Mouse (Mus musculus): Measurements from ENCODE around the gene Lca5.

Lca5 gene

DNA sequence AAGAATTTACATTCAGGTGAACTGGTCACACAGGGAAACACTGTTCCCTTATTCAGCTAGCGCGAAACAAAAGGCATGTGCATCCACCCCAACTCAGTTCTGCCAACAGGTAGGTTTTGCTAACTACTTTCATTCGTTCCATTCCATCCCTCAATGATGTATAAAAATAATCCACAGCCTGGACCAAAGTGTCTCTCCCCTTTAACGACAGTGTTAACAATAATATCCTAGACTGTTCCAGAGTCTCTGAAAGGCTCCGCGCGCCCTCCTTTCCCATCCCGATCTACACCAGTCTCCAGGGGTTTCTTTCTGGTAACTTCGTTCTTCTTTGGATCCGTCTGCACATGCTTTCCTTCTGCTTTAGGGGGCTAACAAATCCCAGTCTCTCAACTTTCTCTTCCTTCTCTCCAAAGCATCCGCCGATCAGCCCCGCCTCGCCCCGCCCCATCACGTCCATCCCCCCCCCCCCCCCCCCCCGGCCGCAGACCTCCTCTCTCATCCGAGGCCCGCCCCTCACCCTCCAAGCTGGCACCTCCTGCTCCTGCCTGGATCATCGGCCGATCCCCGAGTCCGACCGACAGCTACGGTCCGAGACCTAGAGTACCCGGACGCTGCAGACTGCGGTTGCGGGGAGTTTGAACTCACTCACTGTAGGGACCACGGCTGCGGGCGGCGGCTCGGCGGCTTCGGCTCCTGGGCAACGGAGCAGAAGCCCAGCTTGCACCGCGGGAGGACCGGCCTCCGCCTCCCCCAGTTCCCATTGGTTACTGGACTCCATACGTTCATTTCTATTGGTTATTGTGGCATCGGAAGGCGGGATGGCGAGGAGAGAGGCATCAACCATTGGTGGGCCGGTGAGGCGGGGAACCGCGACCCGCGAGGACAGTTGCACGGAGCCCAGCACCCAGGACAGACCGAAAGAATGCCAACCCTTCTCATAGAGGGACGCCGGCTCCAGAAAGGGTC is at the start of gene Lca5:
Gene Lca5 (minus strand): TSS at position 736 of the 966 bp plus-strand sequence.
- DNase-seq (ENCODE audit: low spot score) = peak; percentile 95

DNA sequence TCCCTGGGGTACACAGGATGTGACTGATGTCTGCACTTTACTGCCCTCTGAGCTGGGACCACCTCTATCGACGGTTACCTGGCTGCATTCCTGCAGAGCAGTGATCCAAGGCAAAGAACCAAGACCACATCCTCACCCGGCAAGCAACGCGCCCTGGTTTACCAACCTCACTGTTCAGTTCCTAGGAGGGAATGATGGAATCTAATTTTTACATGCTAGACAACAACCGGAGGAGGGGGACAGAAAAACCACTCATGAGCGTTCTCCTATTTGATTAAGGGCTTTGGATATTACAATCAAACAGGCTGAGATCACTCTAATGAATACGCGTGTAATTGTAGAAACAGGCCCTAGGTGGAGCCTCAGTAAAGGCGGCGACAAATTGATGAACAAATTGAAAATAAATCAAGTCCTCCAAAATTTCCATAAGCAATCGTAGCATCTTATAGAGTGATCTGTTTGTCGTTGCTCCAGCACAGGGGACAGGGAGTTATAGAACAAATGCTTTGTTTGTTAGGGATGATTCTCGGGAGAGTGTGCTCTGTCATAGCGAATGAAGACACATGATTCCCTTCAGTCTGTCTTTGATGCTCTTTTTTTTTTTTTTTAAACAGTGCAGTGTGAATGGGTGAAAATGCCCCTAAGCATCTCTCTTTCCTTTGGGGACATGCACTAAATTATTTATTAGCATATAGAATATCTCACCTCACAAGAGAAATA is 47.7 kb upstream of the Lca5 start:
- DNase-seq (ENCODE audit: low spot score) = no peak

DNA sequence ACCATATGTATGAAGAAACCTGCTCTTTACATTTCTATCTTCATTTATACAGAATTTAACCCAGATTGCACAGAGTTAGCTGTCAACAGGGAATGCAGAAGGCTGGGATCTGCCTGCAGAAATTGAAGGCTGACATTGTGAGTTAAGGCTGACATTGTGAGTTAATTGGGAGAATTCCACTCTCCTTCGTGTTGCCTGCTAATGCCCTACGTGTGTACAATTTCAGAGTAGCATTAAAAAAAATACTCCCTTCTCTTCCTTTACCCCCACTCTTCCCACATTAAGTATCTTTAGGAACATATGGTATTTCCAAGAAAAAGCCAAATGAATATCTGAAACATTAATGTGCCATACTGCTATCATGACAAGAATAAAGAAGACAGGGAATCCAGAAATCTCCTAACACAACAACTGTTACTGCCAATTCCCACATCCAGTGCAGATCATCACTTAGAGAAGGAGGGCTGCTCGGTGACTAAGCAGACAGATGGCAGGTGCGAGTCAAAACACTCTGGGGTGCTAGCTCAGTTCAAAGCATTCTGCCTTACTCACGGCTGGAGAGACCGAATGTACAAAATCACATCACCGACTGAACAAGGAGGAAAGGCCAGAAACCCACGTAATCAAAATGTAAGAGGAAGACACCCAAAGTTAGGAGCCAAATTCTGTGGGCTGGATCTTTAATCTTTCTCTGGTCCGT is 47.0 kb upstream of the Lca5 start:
- DNase-seq (ENCODE audit: low spot score) = no peak

DNA sequence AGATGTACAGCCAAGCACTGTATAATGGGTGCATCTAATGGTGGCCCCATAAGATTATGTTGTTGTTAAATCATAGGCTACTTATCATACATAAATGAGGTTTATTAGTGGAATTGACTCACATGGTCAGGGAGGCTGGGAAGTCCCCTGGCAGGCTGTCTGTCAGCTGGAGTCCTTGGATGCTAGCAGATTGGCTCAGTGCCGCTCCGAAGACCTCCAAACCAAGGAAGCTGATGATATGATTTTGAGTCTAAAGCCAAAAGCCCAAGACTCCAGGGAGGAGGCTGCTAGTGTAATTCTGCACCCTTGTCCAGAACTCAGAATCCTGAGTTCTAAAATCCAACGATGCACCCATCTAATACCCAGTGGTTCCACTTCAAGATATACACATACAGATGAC is 45.0 kb upstream of the Lca5 start:
- DNase-seq (ENCODE audit: low spot score) = no peak

DNA sequence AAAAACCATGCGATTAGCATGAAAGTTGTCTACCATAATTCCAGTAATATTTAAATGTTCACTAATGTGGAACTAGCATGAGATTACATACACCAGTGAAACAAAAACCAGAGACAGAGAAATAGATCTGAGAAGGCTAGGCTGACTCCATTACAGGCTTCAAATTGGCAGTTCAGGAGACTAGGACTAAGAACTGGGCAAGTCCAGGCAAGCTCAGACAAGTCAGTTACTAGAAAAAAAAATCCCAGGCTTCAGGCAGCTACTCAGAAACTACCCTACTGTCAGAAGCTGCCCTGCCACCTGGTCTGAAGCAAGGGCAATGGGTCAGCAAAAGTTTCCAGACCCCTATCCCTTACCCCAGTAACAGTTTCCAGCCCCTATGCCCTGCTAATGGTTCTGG is 44.4 kb upstream of the Lca5 start:
- DNase-seq (ENCODE audit: low spot score) = no peak

DNA sequence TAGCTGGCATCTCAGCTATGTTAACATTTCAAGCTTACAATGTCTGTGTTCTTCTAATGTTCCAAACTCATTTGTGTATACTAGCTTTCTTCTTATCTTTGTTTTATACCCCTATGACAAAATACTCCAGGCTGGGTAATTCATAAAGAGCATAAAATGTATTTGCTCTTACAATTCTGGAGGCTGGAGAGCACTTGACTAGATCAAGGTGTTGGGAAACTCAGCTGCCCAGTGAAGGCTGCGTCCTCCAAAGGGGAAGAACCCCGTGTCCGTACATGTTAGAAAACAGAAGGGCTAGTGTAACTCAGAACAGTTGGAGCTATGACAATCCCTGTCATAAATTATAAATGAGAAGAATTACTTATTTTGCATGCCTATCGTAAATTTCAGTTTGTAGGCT is 42.5 kb upstream of the Lca5 start:
- no peak for DNase-seq (ENCODE audit: low spot score)

DNA sequence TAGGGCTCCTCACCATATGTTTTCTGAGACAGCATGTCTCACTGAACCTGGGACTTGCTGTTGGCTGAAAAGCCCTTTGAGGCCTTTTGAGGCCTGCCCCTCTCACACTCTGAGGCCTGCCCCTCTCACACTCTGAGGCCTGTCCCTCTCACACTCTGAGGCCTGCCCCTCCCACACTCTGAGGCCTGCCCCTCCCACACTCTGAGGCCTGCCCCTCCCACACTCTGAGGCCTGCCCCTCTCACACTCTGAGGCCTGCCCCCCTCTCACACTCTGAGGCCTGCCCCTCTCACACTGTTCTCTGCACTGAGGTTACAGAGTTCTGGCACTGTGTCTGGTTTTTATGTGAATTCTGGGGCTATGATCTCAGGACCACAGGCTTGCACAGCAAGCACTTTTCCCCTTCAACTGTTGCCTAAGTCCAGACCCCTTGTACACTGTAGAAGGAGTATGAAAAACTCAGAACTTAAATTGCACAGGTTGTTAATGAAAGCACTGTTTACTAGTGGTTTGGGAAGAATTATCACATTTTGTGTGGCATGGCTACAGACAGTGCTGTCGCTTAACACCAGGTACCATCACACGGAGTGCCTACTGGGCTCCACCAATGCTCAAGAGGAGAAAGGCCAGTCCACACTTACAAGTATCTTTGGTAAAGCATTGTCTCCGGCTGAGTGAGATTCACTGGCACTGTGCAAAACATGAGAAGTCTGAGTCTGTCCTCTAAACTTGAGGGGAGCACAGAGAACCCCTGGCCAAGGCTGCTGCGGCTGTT is 41.4 kb upstream of the Lca5 start:
- no peak for DNase-seq (ENCODE audit: low spot score)

DNA sequence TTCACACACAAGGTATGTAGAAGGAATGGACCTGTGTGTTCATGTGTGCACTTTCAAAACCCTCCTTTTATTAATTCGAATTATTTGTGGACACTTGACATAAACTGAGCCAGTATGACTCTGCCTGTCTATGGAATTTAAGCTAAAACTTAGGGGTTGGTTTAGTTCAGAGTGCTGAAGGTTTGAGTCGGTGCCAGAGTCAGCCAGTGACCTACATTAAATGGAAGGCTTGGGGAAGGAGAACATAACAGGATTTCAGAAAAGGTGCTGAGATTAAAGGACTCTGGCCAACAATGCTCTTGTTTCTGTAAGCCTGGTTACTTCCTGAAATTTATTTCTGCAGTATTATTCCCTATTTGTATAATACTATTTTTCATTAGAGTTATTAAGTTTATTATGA is 28.9 kb upstream of the Lca5 start:
- DNase-seq (ENCODE audit: low spot score) = no peak

DNA sequence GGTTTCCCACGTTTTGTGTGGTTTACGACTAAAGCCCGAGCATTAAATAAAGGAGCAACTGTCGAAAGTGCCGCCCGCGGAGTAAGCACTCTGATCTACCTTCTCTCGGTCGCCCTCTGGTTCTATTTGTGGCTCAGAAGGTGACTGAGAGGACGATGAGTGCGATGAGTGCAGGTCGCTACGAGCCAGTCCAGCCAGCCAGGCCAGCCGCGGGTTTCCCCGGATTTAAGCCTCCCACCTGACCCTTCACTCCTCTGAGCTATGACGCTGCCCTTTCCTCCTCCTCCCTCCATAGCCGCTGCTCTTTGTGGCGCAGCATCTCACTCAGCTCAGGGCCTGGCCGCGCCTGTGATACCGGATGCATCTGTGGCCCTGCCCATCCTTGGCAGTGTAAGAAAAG is 6.8 kb upstream of the Lca5 start:
- peak; percentile 38 for DNase-seq (ENCODE audit: low spot score)

DNA sequence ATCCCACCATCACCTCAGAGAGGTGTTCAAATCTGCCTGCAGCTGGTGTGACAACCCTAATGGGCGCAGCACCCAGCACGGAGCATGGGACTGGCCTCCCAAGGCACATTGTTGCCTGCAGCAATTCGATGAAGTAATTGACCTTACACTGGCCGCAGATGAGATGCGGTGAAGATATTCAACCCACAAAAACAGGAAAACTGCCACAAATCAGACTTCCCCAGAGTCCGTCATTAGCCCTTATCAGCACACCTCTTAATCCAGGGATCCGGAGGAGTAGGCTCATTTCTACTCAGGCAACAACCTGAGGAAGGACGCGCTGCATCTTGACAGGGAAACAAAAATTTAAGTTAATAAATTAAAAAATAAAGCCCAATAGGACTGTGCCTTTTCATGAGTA is 6.2 kb upstream of the Lca5 start:
- DNase-seq (ENCODE audit: low spot score) = no peak

DNA sequence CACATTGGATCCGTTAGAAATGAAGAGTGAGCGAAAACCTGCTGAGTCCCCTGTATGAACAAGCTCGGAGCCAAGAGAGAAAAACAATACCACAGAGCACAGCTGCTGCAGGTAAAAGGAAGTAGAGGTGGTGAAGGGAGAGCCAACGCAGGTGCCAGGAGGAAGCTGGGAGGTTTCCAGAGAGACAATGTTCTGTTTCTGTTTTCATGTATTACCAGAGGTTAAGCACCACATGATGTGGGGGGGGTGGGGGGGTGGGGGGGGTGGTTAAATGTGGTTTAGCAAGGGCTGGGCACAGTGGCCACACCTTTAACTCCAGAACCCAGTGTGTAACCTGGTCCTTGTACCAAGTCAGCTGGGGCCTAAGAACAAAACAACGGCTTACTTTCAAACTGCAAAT is 3.3 kb downstream of the Lca5 start:
- DNase-seq (ENCODE audit: low spot score) = no peak

DNA sequence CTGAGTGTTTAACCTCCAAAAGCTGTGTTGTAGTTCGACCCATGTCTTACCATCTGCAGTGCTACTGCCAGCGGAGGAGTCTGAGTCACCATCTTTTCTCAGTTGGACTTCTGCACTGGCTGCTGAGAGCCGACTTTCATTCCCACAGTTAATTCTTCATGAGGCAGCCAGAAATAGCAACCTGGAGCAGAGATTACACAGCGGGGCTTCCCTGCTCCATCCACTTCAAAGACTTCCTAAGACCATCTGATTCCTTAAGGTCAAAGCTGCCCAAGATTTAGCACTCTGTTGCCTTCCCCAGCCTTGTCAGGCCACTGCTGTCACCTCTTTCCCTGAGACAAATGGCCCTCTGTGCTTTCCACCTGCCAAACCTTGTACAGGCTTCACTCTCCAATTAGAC is 6.4 kb downstream of the Lca5 start:
- no peak for DNase-seq (ENCODE audit: low spot score)

DNA sequence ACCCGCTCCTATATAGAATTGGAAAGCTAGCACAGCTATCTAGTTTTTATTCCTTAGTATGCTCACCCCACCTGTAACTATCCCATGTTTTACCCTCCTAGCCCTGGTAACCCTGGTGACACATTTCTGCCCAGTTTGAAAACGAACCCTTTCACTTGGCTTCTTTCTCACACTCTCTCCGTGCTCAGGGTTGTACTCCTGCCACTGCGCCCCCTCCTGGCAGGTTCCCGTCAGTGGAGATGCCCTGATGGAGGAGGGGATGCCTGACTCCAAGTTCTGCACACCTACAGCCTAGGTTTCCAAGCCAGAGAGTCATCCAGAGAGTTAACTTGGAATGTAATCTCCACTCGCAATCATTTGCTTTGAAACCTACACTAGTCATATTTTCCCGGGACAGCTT is 7.3 kb downstream of the Lca5 start:
- DNase-seq (ENCODE audit: low spot score) = no peak

DNA sequence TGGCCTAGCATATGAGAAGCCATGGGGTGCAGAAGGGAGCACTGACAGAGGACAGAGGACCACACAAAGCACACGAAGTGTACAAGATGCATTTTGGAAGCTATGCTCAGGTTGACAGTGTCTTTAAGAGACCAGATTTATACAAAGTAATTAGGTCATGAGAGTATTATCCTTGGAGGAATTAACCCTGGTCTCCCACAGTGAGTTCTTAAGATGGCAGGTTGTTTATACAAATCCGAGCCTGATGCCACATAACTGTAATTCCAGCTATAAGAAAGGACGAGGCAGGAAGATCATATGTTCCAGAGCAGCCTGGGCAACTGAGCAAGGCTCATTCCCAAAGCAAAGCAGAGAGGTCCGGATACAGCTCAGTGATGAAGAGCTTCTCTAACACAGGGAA is 13.0 kb downstream of the Lca5 start:
- DNase-seq (ENCODE audit: low spot score) = no peak

DNA sequence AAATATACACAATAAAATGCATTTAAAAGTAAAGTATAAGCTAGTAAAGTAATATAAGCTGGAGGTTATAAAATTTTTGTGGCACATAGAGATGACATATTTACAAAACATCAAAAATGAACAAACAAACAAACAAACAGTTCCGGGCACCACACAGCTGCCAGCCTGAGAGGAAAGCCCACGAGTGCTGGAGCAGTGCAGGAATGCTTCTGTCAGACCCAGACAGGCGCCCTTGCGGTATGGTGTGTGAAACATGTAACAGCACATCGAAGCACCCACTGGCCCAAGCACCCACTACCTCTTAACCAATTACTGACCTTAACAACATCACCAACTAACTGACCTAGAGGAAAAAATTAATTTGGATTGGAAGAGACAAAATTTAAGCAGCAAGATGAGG is 22.0 kb downstream of the Lca5 start:
- no peak for DNase-seq (ENCODE audit: low spot score)

DNA sequence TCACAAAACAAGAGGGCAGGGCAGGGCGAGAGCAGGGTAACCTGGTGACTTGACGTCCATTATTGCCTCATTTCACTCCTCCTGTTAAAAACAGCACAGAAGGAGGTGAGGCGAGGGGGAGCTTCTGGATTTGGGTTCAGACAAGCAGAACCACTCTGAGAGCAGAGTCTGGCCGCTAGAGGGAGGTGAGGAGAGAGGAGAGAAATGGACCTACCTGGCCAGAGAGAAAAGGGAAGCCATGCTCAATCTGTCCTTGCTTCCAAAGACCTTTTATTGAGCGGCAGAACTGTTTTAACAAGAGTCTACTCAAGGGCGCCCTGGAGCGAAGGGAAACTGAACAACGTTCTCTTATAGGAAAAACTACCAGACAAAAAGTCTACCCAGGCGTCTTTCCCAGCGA is 27.9 kb downstream of the Lca5 start:
- DNase-seq (ENCODE audit: low spot score) = no peak

DNA sequence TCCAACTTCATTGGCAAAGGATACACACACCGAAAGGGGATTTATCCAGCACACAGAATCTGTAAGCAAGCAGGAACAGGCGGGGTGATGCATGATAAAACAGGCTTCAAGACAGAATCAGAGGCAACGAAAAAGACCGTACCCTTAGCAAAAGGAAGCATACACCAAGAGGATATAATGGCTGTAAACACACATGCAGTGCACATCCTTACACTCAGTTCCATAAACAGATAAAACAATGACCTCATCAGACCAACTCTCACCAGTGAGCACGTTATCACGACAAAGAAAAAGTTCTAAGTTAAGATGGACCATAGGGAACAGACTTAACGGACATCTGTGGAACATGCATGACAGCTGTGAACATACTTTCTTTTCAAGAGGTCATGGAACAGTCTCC is 35.8 kb downstream of the Lca5 start:
- no peak for DNase-seq (ENCODE audit: low spot score)

DNA sequence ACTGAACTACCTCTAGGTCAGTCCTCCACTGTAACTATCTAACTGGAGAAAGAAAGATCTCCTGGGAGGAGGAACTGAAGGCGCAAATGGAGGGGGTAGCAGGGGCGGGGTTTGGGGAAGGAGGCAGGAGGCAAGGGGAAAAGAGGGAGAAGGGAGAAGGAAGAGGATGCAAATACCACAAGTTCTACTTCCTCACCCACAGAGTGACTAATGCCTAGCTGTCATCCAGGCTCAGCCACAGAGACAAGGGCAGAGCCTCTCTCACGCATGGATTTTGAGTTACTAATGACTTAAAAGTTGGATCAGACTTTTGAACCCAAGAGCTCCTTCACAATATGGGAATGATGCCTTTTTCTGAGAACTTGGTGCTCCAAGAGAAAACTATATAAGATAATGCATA is 40.1 kb downstream of the Lca5 start:
- no peak for DNase-seq (ENCODE audit: low spot score)

DNA sequence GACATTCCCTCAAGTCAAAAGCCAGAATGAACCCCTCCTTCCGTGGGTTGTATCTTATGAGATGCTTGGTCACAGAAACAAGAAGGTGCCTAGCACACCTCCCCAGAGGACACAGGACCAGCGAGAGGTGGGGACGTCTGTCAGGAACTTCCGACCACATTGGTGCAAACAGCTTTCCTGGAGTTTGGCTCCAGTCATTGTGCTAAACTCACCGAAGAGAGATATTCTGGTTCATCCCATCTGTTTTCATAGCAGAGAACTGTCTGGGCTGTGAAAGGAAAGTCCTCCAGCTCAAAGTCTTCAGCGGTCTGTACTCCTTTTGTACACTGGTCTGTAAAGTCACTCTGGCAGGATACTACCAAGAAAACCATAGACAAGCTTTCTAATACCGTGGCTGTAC is 41.5 kb downstream of the Lca5 start:
- DNase-seq (ENCODE audit: low spot score) = no peak

DNA sequence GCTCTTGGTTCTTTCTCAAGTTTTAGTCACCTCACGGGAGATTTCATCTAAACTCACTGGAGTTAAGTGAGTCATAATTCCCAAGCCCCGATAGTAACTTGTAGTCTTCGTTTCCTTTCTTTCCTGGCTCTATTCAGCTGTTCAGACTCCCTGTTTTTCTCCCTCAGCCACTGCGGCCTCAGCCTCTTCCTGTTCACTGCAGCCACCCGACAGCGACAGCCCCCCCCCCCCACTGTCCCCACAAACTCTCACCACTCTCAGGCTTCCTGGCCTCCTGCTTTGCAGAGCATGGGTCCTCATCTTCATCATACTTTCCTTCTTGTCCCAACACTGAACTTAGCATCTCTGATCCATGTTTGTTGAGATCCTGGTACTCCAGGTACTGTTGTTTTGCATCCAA is 42.7 kb downstream of the Lca5 start:
- DNase-seq (ENCODE audit: low spot score) = no peak

DNA sequence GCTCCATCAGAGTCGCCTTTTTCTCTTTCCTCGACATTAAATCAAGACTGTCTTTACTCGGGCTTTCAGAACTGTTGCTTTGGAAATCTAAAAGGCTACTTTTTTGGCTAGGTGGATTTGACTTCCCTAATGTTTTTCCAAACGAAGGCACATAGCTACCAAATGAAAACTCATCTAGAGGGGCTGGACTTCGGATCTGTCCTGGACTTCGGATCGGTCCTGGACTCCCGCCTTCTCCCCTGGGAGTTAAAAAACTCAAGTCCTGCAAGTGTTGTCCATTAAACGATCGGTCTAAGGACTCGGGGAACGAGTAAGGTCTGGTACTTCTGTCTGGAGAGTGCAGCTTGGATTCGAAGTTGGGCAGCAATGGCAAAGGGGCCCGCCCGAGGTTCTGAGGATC is 45.5 kb downstream of the Lca5 start:
- no peak for DNase-seq (ENCODE audit: low spot score)

DNA sequence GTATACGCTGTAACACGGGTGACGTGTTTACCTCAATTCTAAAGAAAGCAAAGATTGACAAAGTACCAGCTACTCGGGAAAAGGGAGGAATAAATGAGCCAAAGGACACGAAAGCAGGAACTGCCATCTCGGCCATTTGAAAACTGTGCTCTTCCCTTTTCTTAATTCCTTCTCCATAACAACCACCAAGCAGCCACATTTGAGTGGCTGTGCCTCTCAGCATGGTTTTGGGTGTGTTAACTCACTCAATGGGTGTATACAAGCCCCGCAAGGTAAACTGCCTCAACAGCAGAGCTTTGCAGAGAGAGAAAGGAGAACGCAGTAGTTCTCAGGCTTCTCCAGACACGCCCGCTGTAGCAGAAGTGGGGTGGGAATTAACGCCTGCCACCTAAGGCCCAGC is 48.9 kb downstream of the Lca5 start:
- no peak for DNase-seq (ENCODE audit: low spot score)

All from testis, postnatal 14 days (tissue).